Mouse (Mus musculus) intestine, embryonic 15.5 days (tissue): Measurements from ENCODE around the gene Atp10a. TPM values are rescaled to one million over a fixed set of nuclear protein-coding genes. Genes with fewer than 3 reads are reported as not detected.

Experiments
- ATAC-seq: fragments of 200-750 bp; cut with Nextera tagmentation; 2 replicates; pipeline ENCODE4 v1.8.0; 2017; ENCODE audit warnings: moderate TSS enrichment, moderate library complexity
- H3K27ac ChIP-seq: fragments of 300-500 bp; sonication (generic); 2 replicates; pipeline ENCODE4 v1.5.1; 2015; ENCODE audit warnings: mild to moderate bottlenecking, inconsistent platforms
- H3K27me3 ChIP-seq: fragments of 300-500 bp; sonication (generic); replicated peaks from 2 replicates; pipeline ENCODE4 v1.6.1; 2015; ENCODE audit warnings: inconsistent platforms
- H3K36me3 ChIP-seq: fragments of 300-500 bp; sonication (generic); 2 replicates; pipeline ENCODE4 v1.6.1; 2015; ENCODE audit warnings: inconsistent platforms
- H3K4me1 ChIP-seq: fragments of 300-500 bp; sonication (generic); replicated peaks from 2 replicates; pipeline ENCODE4 v1.6.1; 2015; ENCODE audit warnings: inconsistent platforms
- H3K4me2 ChIP-seq: fragments of 300-500 bp; sonication (generic); replicated peaks from 2 replicates; pipeline ENCODE4 v1.6.1; 2015; ENCODE audit warnings: mild to moderate bottlenecking, inconsistent platforms
- H3K4me3 ChIP-seq: fragments of 300-500 bp; sonication (generic); replicated peaks from 2 replicates; pipeline ENCODE4 v1.5.1; 2015; ENCODE audit warnings: inconsistent platforms
- H3K9ac ChIP-seq: fragments of 300-500 bp; sonication (generic); 2 replicates; pipeline ENCODE4 v1.6.1; 2015; ENCODE audit warnings: inconsistent platforms
- H3K9me3 ChIP-seq: fragments of 300-500 bp; sonication (generic); 2 replicates; pipeline ENCODE4 v1.6.1; 2016; ENCODE audit warnings: inconsistent platforms
- WGBS: fragments of 180-500 bp; shearing (Covaris S2); methylation state at CpG from one replicate; pipeline ENCODE4 v1.1.7; 2015; 5-methylcytosine and 5-hydroxymethylcytosine counted together
- polyA plus RNA-seq: library from polyadenylated mRNA; unstranded; fragments of >200 nt; fragmentation: Nextera tagmentation; extraction: Ambion mirVana; gene quantifications from 2 replicates; pipeline ENCODE4 v1.2.1, GENCODE M21; 2015

Atp10a gene
- polyA plus RNA-seq = 2.9 TPM in 2 replicates

DNA sequence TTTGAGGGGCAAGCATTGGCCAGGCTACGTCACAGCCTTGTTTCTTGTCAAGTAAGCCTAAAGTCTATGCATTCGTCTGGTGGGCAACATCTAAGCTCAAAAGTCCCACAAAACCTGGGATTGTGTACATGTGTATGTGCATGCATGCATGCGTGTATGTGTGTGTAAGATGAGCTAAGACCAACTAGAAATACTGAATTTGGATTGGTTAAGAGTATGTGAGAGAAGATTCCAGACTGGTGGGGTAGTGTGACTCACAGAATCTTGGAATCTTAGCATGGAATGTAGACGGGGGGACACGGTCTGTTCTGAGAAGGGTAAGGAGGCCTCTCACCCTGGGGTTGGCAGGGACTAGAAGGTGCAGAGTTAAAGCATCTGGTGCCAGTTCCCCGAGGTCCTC lies at the start of gene Atp10a:
Gene Atp10a, plus strand, starts transcription at position 301 of the 400 bp plus-strand sequence.
- no peak for ATAC-seq
- no peak within 1 kb of the TSS for H3K4me2 ChIP-seq
- 0 out of 2 replicates have a peak, but pooled peaks cover 4% of the 10 kb centered on the region for H3K4me1 ChIP-seq
- H3K27ac ChIP-seq = no peak within 1 kb of the TSS
- no peaks in the 10 kb centered on the region for H3K9me3 ChIP-seq
- H3K27me3 ChIP-seq = no peaks in the 10 kb centered on the region
- no peaks in the 10 kb centered on the region for H3K36me3 ChIP-seq
- 86% methylated on average over 6 of the region's 6 CpGs for WGBS
- no peak within 1 kb of the TSS for H3K9ac ChIP-seq
- H3K4me3 ChIP-seq = no peak within 1 kb of the TSS

DNA sequence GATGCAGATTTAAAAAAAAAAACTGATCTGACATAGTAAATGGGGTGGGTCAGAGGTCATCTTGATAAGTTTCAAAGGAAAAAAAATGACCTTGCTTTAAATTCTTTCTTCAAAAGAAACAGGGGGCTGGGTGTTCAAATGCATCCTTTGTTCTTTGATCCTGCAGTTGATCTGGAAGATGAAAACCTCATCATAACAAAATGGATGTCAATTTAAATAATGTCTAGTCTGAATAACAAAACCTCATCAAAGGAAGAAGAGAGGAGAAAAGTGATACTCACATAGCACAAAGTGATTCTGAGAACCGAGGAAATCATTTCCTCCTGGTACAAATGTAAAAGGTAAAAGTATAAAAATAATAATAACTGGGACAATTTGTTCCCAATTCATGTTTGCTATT lies 37.9 kb upstream of the Atp10a start:
- ATAC-seq = no peak
- Histone ChIP-seq H3K4me3 (no peak overlapping the region), H3K4me2 (no peak overlapping the region), H3K36me3 (no peaks in the 10 kb centered on the region), H3K9ac (no peak overlapping the region), H3K27me3 (no peaks in the 10 kb centered on the region), H3K27ac (no peak overlapping the region), H3K9me3 (no peaks in the 10 kb centered on the region), H3K4me1 (no peaks in the 10 kb centered on the region)
- 50% methylated on average over 1 of the region's 1 CpGs for WGBS

GRCm38 (mm10) chr7:58626305-58627155 lies 29.4 kb upstream of the Atp10a start:
- H3K27me3 ChIP-seq = no peaks in the 10 kb centered on the region
- H3K9me3 ChIP-seq = no peaks in the 10 kb centered on the region
- H3K36me3 ChIP-seq = no peaks in the 10 kb centered on the region
- WGBS = 62% methylated on average over 9 of the region's 9 CpGs
- H3K27ac ChIP-seq = no peak overlapping the region
- no peak overlapping the region for H3K4me3 ChIP-seq
- H3K4me1 ChIP-seq = no peaks in the 10 kb centered on the region
- no peak overlapping the region for H3K9ac ChIP-seq
- H3K4me2 ChIP-seq = no peak overlapping the region
- ATAC-seq = no peak

GRCm38 (mm10) chr7:58627381-58627780 lies 28.6 kb upstream of the Atp10a start:
- ATAC-seq = no peak
- H3K4me2 ChIP-seq = no peak overlapping the region
- no peaks in the 10 kb centered on the region for H3K9me3 ChIP-seq
- H3K27ac ChIP-seq = no peak overlapping the region
- no peak overlapping the region for H3K4me3 ChIP-seq
- no peaks in the 10 kb centered on the region for H3K36me3 ChIP-seq
- 57% methylated on average over 1 of the region's 1 CpGs for WGBS
- no peaks in the 10 kb centered on the region for H3K27me3 ChIP-seq
- H3K9ac ChIP-seq = no peak overlapping the region
- no peaks in the 10 kb centered on the region for H3K4me1 ChIP-seq

- ATAC-seq = no peak
- Histone ChIP-seq H3K36me3 (no peaks in the 10 kb centered on the region), H3K4me2 (no peak overlapping the region), H3K9ac (no peak overlapping the region), H3K27me3 (no peaks in the 10 kb centered on the region), H3K9me3 (no peaks in the 10 kb centered on the region), H3K27ac (no peak overlapping the region), H3K4me3 (no peak overlapping the region), H3K4me1 (no peaks in the 10 kb centered on the region)
- WGBS = 88% methylated on average over 2 of the region's 2 CpGs
These were observed 26.7 kb upstream of the Atp10a start for GRCm38 (mm10) chr7:58629233-58629632.

GRCm38 (mm10) chr7:58633683-58634082 lies 22.3 kb upstream of the Atp10a start:
- no peaks in the 10 kb centered on the region for H3K27me3 ChIP-seq
- no peaks in the 10 kb centered on the region for H3K4me1 ChIP-seq
- no peak for ATAC-seq

DNA sequence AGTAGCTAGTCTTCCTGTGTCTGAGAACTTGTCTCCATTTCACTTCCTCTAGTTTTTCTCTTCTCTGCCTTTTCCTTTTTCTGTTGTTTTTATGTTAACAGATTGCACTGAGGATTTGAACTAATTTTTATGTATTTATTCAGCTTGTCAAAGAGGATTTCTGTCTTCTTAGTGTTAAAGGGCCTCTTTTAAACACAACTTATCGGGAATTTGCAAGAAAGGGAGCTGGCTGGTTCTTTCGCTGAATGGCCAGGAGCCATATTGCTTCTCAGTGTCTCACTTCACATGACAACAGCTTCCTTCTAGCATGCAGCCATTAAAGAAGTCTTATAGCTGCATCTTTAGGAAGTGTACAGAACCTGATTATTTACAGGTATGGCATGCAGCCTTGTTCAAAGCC lies 16.3 kb upstream of the Atp10a start:
- no peak for ATAC-seq
- Histone ChIP-seq H3K9ac (no peak overlapping the region), H3K27ac (no peak overlapping the region), H3K9me3 (no peaks in the 10 kb centered on the region), H3K27me3 (no peaks in the 10 kb centered on the region), H3K4me1 (no peaks in the 10 kb centered on the region), H3K4me3 (no peak overlapping the region), H3K36me3 (no peaks in the 10 kb centered on the region), H3K4me2 (no peak overlapping the region)
- WGBS = 80% methylated on average over 2 of the region's 2 CpGs

More at GRCm38 (mm10) chr7:58633683-58634082, 22.3 kb upstream of the Atp10a start:
- Histone ChIP-seq H3K36me3 (no peaks in the 10 kb centered on the region), H3K9me3 (no peaks in the 10 kb centered on the region), H3K27ac (no peak overlapping the region), H3K9ac (no peak overlapping the region), H3K4me2 (no peak overlapping the region), H3K4me3 (no peak overlapping the region)
- 82% methylated on average over 1 of the region's 1 CpGs for WGBS

DNA sequence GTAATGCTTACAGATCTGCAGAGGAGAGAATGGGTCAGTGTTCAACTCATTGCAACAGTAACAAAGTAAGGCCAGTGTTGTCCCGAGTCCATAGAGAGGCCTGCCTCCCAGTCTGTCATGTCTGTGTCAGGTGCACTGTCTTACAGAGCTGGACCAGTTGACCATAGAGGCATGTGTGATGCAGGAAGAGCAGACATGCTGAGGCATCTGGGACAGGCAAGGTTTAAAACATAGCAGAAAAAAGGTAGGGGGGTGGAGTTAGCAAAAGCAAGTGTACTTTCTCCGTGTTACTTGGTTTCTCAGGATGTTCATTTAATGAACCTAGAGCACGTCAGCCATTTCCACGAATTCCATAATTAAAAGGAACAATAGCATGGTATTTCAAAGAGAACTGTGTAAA lies 15.5 kb upstream of the Atp10a start:
- no peaks in the 10 kb centered on the region for H3K9me3 ChIP-seq
- no peak overlapping the region for H3K4me3 ChIP-seq
- no peak overlapping the region for H3K27ac ChIP-seq
- no peaks in the 10 kb centered on the region for H3K27me3 ChIP-seq
- H3K36me3 ChIP-seq = no peaks in the 10 kb centered on the region
- no peak for ATAC-seq
- H3K9ac ChIP-seq = no peak overlapping the region
- 87% methylated on average over 4 of the region's 4 CpGs for WGBS
- H3K4me1 ChIP-seq = no peaks in the 10 kb centered on the region
- H3K4me2 ChIP-seq = no peak overlapping the region

DNA sequence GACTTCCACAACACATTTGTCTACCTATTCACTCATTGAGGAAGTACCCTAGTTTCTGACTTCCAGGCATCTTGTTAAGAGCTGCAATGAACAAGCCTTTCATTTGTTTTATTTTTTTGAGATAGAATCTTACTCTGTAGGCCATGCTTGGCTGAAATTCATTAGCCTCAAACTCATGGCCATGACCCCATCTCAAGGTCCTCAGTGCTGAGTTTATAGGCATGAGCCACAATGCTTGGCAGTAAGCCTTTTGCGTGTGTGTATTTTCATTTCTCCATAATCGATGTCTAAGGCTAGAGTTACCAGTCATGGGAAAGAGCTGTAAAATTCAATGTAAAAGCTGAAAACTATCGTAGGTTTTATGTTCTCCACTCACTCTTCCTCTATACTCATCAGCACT lies 14.1 kb upstream of the Atp10a start:
- Histone ChIP-seq H3K4me1 (no peaks in the 10 kb centered on the region), H3K27me3 (no peaks in the 10 kb centered on the region), H3K4me3 (no peak overlapping the region), H3K9me3 (no peaks in the 10 kb centered on the region), H3K4me2 (no peak overlapping the region), H3K27ac (no peak overlapping the region), H3K9ac (no peak overlapping the region), H3K36me3 (no peaks in the 10 kb centered on the region)
- 89% methylated on average over 3 of the region's 3 CpGs for WGBS
- no peak for ATAC-seq

- no peak for ATAC-seq
- H3K4me3 ChIP-seq = no peak overlapping the region
- no peak overlapping the region for H3K4me2 ChIP-seq
- no peak overlapping the region for H3K27ac ChIP-seq
- H3K9me3 ChIP-seq = no peaks in the 10 kb centered on the region
- no peaks in the 10 kb centered on the region for H3K27me3 ChIP-seq
- H3K9ac ChIP-seq = no peak overlapping the region
- H3K4me1 ChIP-seq = no peaks in the 10 kb centered on the region
- no peaks in the 10 kb centered on the region for H3K36me3 ChIP-seq
- WGBS = 61% methylated on average over 1 of the region's 1 CpGs
These were observed 8.6 kb upstream of the Atp10a start for GRCm38 (mm10) chr7:58647404-58647803.

- Histone ChIP-seq H3K4me1 (0 out of 2 replicates have a peak, but pooled peaks cover 4% of the 10 kb centered on the region), H3K9ac (peak overlapping the region; percentile 62), H3K27me3 (no peaks in the 10 kb centered on the region), H3K27ac (peak overlapping the region; percentile 76), H3K4me3 (peak overlapping the region; percentile 75), H3K4me2 (peak overlapping the region; percentile 95), H3K36me3 (no peaks in the 10 kb centered on the region), H3K9me3 (no peaks in the 10 kb centered on the region)
- under 1% methylated on average over 68 of the region's 81 CpGs for WGBS
- ATAC-seq = peak; percentile 94
These were observed 2.2 kb downstream of the Atp10a start for GRCm38 (mm10) chr7:58657913-58658789.

GRCm38 (mm10) chr7:58658790-58659405 lies 2.9 kb downstream of the Atp10a start:
- no peaks in the 10 kb centered on the region for H3K27me3 ChIP-seq
- H3K9ac ChIP-seq = peak overlapping the region; percentile 62
- 0 out of 2 replicates have a peak, but pooled peaks cover 4% of the 10 kb centered on the region for H3K4me1 ChIP-seq
- ATAC-seq = no peak
- no peaks in the 10 kb centered on the region for H3K36me3 ChIP-seq
- H3K4me2 ChIP-seq = peak overlapping the region; percentile 95
- peak overlapping the region; percentile 75 for H3K4me3 ChIP-seq
- no peak overlapping the region; the same call in 1 of the 2 replicates for H3K27ac ChIP-seq
- 23% methylated on average over 14 of the region's 14 CpGs for WGBS
- no peaks in the 10 kb centered on the region for H3K9me3 ChIP-seq
